Mouse (Mus musculus) erythroblast, embryonic 14.5 days (primary cell): ENCODE results near the gene Adamts4.

ENCODE experiments used
- GATA1 ChIP-seq: IDR thresholded peaks from 2 replicates; pipeline ENCODE4 v1.6.1; 2012; ENCODE audit warnings: low read length, inconsistent platforms, mixed read lengths
- TAL1 ChIP-seq: IDR thresholded peaks from 3 replicates; pipeline ENCODE4 v1.6.1; 2012; ENCODE audit warnings: low read length, inconsistent platforms, mixed read lengths

DNA sequence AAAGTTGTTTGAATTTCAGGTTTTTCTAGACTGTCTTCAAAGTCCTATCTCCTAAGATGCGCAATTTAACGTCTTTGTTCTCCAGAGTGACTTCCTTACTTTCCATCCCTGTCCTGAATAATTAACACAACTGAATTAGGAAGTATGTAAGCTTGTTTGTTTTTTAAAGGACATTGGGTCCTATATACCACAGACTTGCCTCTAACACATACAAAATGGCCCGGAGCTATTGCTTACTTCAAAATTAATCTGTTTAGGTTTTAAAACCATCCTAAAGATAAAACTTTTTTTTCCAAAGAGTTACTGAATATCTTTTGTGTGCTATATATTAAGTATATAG, 44.8 kb downstream of the Adamts4 start:
- TF ChIP-seq GATA1, result no peak
- no peak for TF ChIP-seq TAL1
